Mouse (Mus musculus): ENCODE results near the gene Lrrc57. TPM values are rescaled to one million over a fixed set of nuclear protein-coding genes. Genes with fewer than 3 reads are reported as not detected.
"Not testable (repeated sequence)": the region's sequence is repeated elsewhere in the genome, so short reads cannot be mapped to it uniquely, and the experiment has no call there.

Lrrc57 gene
- total and polyA plus RNA-seq, 2 experiments = 6.3 to 8.7 TPM

DNA sequence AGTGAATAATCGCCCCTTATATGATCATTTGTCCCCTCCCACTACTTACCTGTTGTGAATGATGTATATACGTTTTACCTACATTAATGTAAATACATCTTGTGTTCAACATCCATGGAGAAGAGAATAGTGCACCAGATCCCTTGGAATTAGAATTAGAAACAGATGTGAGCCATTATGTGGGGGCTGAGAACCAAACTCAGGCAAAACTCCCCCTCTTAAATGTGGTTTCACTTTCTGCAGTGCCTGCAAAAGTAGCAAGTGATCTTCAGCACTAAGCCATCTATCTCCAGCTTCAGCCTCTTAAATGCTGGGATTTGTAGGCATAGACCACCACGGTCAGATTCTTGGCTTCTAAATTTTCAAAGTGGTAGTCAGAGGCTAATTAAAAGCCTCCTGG, 34.2 kb downstream of the Lrrc57 start:
- 86% methylated on average over 3 of the region's 3 CpGs for WGBS
- peaks cover 10% of the 10 kb centered on the region; the same call in 1 of the 2 replicates for H3K4me1 ChIP-seq (ENCODE audit: control insufficient read depth, insufficient read depth, low read length)
- peaks cover 10% of the 10 kb centered on the region; the same call in 1 of the 2 replicates for H3K36me3 ChIP-seq (ENCODE audit: control insufficient read depth, insufficient read depth, low read length)
- H3K27me3 ChIP-seq (ENCODE audit: control insufficient read depth, insufficient read depth, low read length) = no peaks in the 10 kb centered on the region
- peaks cover 26% of the 10 kb centered on the region; the same call in 1 of the 2 replicates for H3K79me2 ChIP-seq (ENCODE audit: control insufficient read depth, insufficient read depth, low read length)
- H3K9ac ChIP-seq (ENCODE audit: low read depth, low read length) = no peak overlapping the region
- no peak for DNase-seq (ENCODE audit: extremely low read depth, low read depth, low spot score)
- H3K27ac ChIP-seq (replicated peaks; ENCODE audit: insufficient read depth, low read depth, low read length) = no peak overlapping the region
- no peak overlapping the region for H3K4me3 ChIP-seq (ENCODE audit: insufficient read depth, low read depth, low read length)
- TF ChIP-seq POLR2A (IDR thresholded peaks at IDR 0.05; ENCODE audit: extremely low read depth, insufficient read depth, low read length) = no peak
- TF ChIP-seq CTCF (IDR thresholded peaks at IDR 0.05; ENCODE audit: low read depth, low read length) = no peak

DNA sequence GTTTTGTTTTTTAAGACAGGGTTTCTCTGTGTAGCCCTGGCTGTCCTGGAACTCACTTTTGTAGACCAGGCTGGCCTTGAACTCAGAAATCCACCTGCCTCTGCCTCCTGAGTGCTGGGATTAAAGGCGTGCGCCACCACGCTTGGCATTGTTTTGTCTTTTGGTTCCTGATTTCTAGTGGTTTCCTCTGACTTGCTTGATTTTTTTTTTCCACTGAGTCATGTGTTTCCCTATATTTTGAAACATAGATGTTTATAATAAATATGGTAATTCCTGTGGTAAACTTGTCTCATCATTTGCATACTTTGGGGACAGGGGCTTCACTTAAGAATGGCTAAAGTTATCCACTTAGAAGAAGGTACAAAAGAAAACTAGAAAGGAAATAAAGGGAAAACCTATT, 37.2 kb downstream of the Lrrc57 start:
- H3K36me3 ChIP-seq (ENCODE audit: control insufficient read depth, insufficient read depth, low read length); H3K9ac ChIP-seq (ENCODE audit: low read depth, low read length); H3K4me3 ChIP-seq (ENCODE audit: insufficient read depth, low read depth, low read length); DNase-seq (ENCODE audit: extremely low read depth, low read depth, low spot score); H3K27me3 ChIP-seq (ENCODE audit: control insufficient read depth, insufficient read depth, low read length); H3K4me1 ChIP-seq (ENCODE audit: control insufficient read depth, insufficient read depth, low read length); H3K27ac ChIP-seq (replicated peaks; ENCODE audit: insufficient read depth, low read depth, low read length): not testable (repeated sequence)
- 79% methylated on average over 3 of the region's 3 CpGs for WGBS
- peaks cover 20% of the 10 kb centered on the region; the same call in 1 of the 2 replicates for H3K79me2 ChIP-seq (ENCODE audit: control insufficient read depth, insufficient read depth, low read length)

DNA sequence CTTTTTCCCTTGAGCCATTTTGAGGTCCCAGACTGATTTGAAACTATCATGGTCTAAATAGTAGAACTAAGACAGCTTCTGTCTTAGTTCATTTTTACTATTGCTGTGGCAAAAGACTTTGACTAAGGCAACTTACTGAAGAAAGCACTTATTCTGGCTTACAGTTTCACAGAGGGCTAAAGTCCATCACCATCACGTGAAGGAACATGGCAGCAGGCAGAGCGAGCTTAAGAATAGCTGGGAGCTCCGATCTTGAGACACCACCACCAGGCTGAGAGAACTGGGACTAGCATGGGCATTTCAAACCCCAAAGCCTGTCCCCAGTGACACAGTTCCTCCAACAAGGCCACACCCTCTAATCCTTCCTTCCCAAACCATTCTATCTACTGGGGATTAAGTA, 38.2 kb downstream of the Lrrc57 start:
- Histone ChIP-seq H3K4me1 (ENCODE audit: control insufficient read depth, insufficient read depth, low read length) (peaks cover 10% of the 10 kb centered on the region), H3K27me3 (ENCODE audit: control insufficient read depth, insufficient read depth, low read length) (no peaks in the 10 kb centered on the region), H3K36me3 (ENCODE audit: control insufficient read depth, insufficient read depth, low read length) (peaks cover 10% of the 10 kb centered on the region; the same call in 1 of the 2 replicates), H3K79me2 (ENCODE audit: control insufficient read depth, insufficient read depth, low read length) (peaks cover 20% of the 10 kb centered on the region; the same call in 1 of the 2 replicates), H3K27ac (replicated peaks; ENCODE audit: insufficient read depth, low read depth, low read length) (no peak overlapping the region), H3K4me3 (ENCODE audit: insufficient read depth, low read depth, low read length) (no peak overlapping the region), H3K9ac (ENCODE audit: low read depth, low read length) (no peak overlapping the region)
- peak; percentile 42 for DNase-seq (ENCODE audit: extremely low read depth, low read depth, low spot score)
- TF ChIP-seq CTCF (IDR thresholded peaks at IDR 0.05; ENCODE audit: low read depth, low read length) (no peak), POLR2A (IDR thresholded peaks at IDR 0.05; ENCODE audit: extremely low read depth, insufficient read depth, low read length) (no peak)
- WGBS = 87% methylated on average over 3 of the region's 3 CpGs

DNA sequence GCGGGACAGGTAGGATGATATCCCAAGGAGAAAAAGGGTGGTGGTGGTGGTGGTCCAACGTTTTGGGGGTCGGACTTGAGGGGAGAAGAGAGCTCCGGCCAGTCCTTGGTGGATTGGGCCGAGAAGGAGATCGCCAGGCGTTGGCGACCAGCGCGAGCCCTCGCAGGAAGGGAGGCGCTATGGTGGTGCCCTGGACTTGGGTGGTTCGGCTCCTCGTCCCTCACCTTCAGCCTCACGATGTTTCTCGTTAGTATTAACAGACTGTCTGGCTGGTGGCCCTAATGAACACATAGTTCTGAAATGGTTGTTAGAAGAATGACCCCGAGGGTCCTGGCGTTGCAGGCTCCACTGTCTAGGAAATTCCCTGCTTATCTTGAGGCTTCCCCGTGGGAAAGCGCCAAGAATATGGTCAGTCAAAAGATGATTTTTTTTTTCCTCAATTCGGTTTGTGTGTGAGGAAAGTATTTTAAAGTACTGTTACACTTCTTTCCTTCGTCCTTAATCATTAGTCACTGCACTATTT, 41.5 kb downstream of the Lrrc57 start:
- H3K36me3 ChIP-seq (ENCODE audit: control insufficient read depth, insufficient read depth, low read length) = peaks cover 10% of the 10 kb centered on the region; the same call in 1 of the 2 replicates
- DNase-seq (ENCODE audit: extremely low read depth, low read depth, low spot score) = peak; percentile 71
- H3K27me3 ChIP-seq (ENCODE audit: control insufficient read depth, insufficient read depth, low read length) = no peaks in the 10 kb centered on the region
- no peak for TF ChIP-seq CTCF (IDR thresholded peaks at IDR 0.05; ENCODE audit: low read depth, low read length)
- no peak for TF ChIP-seq POLR2A (IDR thresholded peaks at IDR 0.05; ENCODE audit: extremely low read depth, insufficient read depth, low read length)
- H3K9ac ChIP-seq (ENCODE audit: low read depth, low read length) = peak overlapping the region; percentile 88
- WGBS = under 1% methylated on average over 22 of the region's 22 CpGs
- peaks cover 9% of the 10 kb centered on the region for H3K4me1 ChIP-seq (ENCODE audit: control insufficient read depth, insufficient read depth, low read length)
- H3K79me2 ChIP-seq (ENCODE audit: control insufficient read depth, insufficient read depth, low read length) = peaks cover 14% of the 10 kb centered on the region; the same call in 1 of the 2 replicates
- H3K4me3 ChIP-seq (ENCODE audit: insufficient read depth, low read depth, low read length) = peak overlapping the region; percentile 63
- peak overlapping the region; percentile 90 for H3K27ac ChIP-seq (replicated peaks; ENCODE audit: insufficient read depth, low read depth, low read length)

DNA sequence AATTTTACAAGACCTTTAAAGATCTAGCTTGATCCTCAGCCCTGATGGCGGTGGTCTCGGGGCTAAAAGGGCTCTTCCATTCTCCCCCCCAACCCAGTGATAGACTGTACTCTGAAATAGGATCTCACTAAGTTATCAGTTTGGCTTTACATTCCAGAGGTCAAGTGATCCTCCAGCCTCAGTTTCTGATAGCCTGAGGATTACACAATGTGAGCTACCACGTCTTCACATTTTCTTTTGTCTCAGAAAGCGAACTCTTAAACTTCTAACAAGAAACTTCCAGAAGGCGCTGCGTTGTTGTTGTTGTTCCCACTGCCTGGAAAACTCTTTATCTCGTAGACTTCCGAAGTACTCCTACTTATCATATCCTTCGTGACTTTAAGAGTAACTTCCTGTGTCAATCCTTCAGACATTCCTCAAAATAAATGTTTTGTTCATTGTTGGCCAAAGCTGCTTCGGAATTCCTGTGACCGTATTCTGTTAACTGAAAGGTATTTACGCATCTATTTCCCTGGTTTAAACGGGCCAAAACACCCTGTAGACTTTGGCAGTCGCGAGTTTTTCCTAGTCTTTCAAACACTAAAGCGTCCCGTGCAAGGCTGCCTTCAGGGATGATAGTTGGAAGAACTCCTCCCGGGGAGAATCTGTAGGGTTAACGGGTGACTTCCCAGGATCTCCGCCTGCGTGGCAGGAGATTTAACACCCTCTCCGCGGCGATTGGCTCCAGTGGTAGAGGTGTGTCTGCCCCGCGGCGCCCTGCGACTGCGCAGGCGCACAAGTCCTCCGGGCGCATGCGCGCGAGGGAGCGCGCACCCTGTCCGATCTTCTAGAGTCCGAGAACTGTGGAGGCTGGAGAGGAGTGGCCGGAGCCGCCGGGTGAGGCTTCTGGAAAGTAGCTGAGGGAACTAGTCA, 42.2 kb downstream of the Lrrc57 start, which contains the start of gene Snap23:
Gene Snap23 (plus strand): TSS at position 786 of the 912 bp plus-strand sequence.
- Histone ChIP-seq H3K79me2 (ENCODE audit: control insufficient read depth, insufficient read depth, low read length) (peaks cover 15% of the 10 kb centered on the region; the same call in 1 of the 2 replicates), H3K27ac (replicated peaks; ENCODE audit: insufficient read depth, low read depth, low read length) (peak within 1 kb of the TSS; percentile 90), H3K4me1 (ENCODE audit: control insufficient read depth, insufficient read depth, low read length) (peaks cover 9% of the 10 kb centered on the region), H3K4me3 (ENCODE audit: insufficient read depth, low read depth, low read length) (peak within 1 kb of the TSS; percentile 63), H3K27me3 (ENCODE audit: control insufficient read depth, insufficient read depth, low read length) (no peaks in the 10 kb centered on the region), H3K36me3 (ENCODE audit: control insufficient read depth, insufficient read depth, low read length) (peaks cover 7% of the 10 kb centered on the region; the same call in 1 of the 2 replicates), H3K9ac (ENCODE audit: low read depth, low read length) (peak within 1 kb of the TSS; percentile 88)
- 2% methylated on average over 42 of the region's 42 CpGs for WGBS
- DNase-seq (ENCODE audit: extremely low read depth, low read depth, low spot score) = peak; percentile 90
- TF ChIP-seq CTCF (IDR thresholded peaks at IDR 0.05; ENCODE audit: low read depth, low read length) (no peak), POLR2A (IDR thresholded peaks at IDR 0.05; ENCODE audit: extremely low read depth, insufficient read depth, low read length) (peak; percentile 77)
